Mouse (Mus musculus) effector memory CD4-positive, alpha-beta T cell, adult 7 months (primary cell): ENCODE data around the gene Rxrb. TPM values are rescaled to one million over a fixed set of nuclear protein-coding genes. Genes with fewer than 3 reads are reported as not detected.

Source experiments
- polyA plus RNA-seq: library from polyadenylated mRNA; unstranded; fragments of 100-300 nt; shearing (Covaris generic); gene quantifications from one replicate; pipeline ENCODE4 v1.2.1, GENCODE M21; 2017

Gene Rxrb
- polyA plus RNA-seq = 78.8 TPM

GRCm38 (mm10) chr17:34031465-34032173, at the start of gene Rxrb, which contains the start of gene Slc39a7:
Rxrb (plus strand) TSS chr17:34031812.
Slc39a7 (minus strand) TSS chr17:34031682.

GRCm38 (mm10) chr17:34000150-34000537, 31.5 kb upstream of the Rxrb start, which contains the start of gene H2-K1:
H2-K1 (minus strand) TSS chr17:34000347.

GRCm38 (mm10) chr17:34024317-34024821, 7.2 kb upstream of the Rxrb start, which contains the start of gene Ring1:
Ring1 (minus strand) TSS chr17:34024680.

GRCm38 (mm10) chr17:34027656-34028223, 3.9 kb upstream of the Rxrb start, which contains the start of gene H2-Ke6:
H2-Ke6 (minus strand) TSS chr17:34028060.

GRCm38 (mm10) chr17:34038878-34039561, 7.4 kb downstream of the Rxrb start, which contains the start of gene Col11a2:
Col11a2 (plus strand) TSS chr17:34039437.

Other genes with a start within 250 kb of the Rxrb start
- 1.1 TPM for gene Angptl4, start 250.0 kb upstream of the Rxrb start, polyA plus RNA-seq
- 4.4 TPM for gene Kank3, start 221.3 kb upstream of the Rxrb start, polyA plus RNA-seq
- 951 TPM for gene Rps28, start 207.2 kb upstream of the Rxrb start, polyA plus RNA-seq
- gene Ndufa7, start 207.2 kb upstream of the Rxrb start, polyA plus RNA-seq = 204 TPM
- 15.4 TPM for gene Cd320, start 188.7 kb upstream of the Rxrb start, polyA plus RNA-seq
- gene Gm7029, start 158.0 kb upstream of the Rxrb start, polyA plus RNA-seq = not detected
- not detected for gene Kifc1, start 141.2 kb upstream of the Rxrb start, polyA plus RNA-seq
- 1.1 TPM for gene Platr17, start 126.7 kb upstream of the Rxrb start, polyA plus RNA-seq
- 50.2 TPM for gene Daxx, start 122.4 kb upstream of the Rxrb start, polyA plus RNA-seq
- gene Tapbp, start 115.9 kb upstream of the Rxrb start, polyA plus RNA-seq = 361 TPM
- 17.3 TPM for gene Zbtb22, start 115.9 kb upstream of the Rxrb start, polyA plus RNA-seq
- gene Rgl2, start 102.3 kb upstream of the Rxrb start, polyA plus RNA-seq = 79.3 TPM
- gene Pfdn6, start 91.5 kb upstream of the Rxrb start, polyA plus RNA-seq = 83.9 TPM
- 39.0 TPM for gene Wdr46, start 91.2 kb upstream of the Rxrb start, polyA plus RNA-seq
- gene B3galt4, start 80.3 kb upstream of the Rxrb start, polyA plus RNA-seq = 8.6 TPM
- gene Vps52, start 76.0 kb upstream of the Rxrb start, polyA plus RNA-seq = 38.1 TPM
- 2,394 TPM for gene Rps18, start 75.8 kb upstream of the Rxrb start, polyA plus RNA-seq
- 13,530 TPM for gene H2-K1, start 31.5 kb upstream of the Rxrb start, polyA plus RNA-seq
- gene Ring1, start 7.1 kb upstream of the Rxrb start, polyA plus RNA-seq = 26.1 TPM
- 225 TPM for gene H2-Ke6, start 3.8 kb upstream of the Rxrb start, polyA plus RNA-seq
- gene Slc39a7, start 130 bp upstream of the Rxrb start, polyA plus RNA-seq = 137 TPM
- gene Col11a2, start 7.6 kb downstream of the Rxrb start, polyA plus RNA-seq = 0.27 TPM
- gene H2-Oa, start 60.5 kb downstream of the Rxrb start, polyA plus RNA-seq = 1.2 TPM
- 12.1 TPM for gene H2-DMa, start 87.7 kb downstream of the Rxrb start, polyA plus RNA-seq
- gene Brd2, start 90.8 kb downstream of the Rxrb start, polyA plus RNA-seq = 260 TPM
- 0.28 TPM for gene H2-DMb2, start 111.5 kb downstream of the Rxrb start, polyA plus RNA-seq
- gene H2-DMb1, start 121.3 kb downstream of the Rxrb start, polyA plus RNA-seq = 1.0 TPM
- gene Tap1, start 155.7 kb downstream of the Rxrb start, polyA plus RNA-seq = 207 TPM
- 283 TPM for gene Psmb9, start 156.0 kb downstream of the Rxrb start, polyA plus RNA-seq
- 746 TPM for gene Psmb8, start 165.9 kb downstream of the Rxrb start, polyA plus RNA-seq
- gene Tap2, start 171.7 kb downstream of the Rxrb start, polyA plus RNA-seq = 259 TPM
- gene H2-Ob, start 207.1 kb downstream of the Rxrb start, polyA plus RNA-seq = 20.6 TPM
- gene H2-Ab1, start 225.9 kb downstream of the Rxrb start, polyA plus RNA-seq = 0.38 TPM